Mouse (Mus musculus) left cerebral cortex, postnatal 10 days (tissue): Measurements from ENCODE around the gene Retreg3. TPM values are rescaled to one million over a fixed set of nuclear protein-coding genes. Genes with fewer than 3 reads are reported as not detected.
"Not testable (repeated sequence)": the region's sequence is repeated elsewhere in the genome, so short reads cannot be mapped to it uniquely, and the experiment has no call there.

Experiments used
- DNase-seq, 2 experiments: peaks; one replicate each; pipeline ENCODE4 v3.0.0; 2021 to 2022; ENCODE audit warnings: low spot score in 2 of 2, mixed read lengths in 1 of 2; ENCODE audit errors: extremely low spot score in 1 of 2
- intact Hi-C: fragments of 180-260 bp; cut with DNase I; formaldehyde crosslinking; loops from one replicate; pipeline ENCODE4 v1.15.1; 2025
- total RNA-seq, 2 experiments: library from RNA; stranded (reverse); gene quantifications; 2 replicates each; pipeline ENCODE4 v1.2.3; 2021

Gene Retreg3
- total RNA-seq, 2 experiments from 2014 or later, result 54.5 to 55.0 TPM

GRCm38 (mm10) chr11:101127075-101127474 lies 7.4 kb upstream of the Retreg3 start:
- DNase-seq, result no peak
- intact Hi-C loops, result no loop called here

- DNase-seq, intact Hi-C loops: not testable (repeated sequence)
Measured at GRCm38 (mm10) chr11:101125008-101125407, 5.3 kb upstream of the Retreg3 start.

GRCm38 (mm10) chr11:101124494-101124893 lies 4.8 kb upstream of the Retreg3 start:
- DNase-seq, intact Hi-C loops: not testable (repeated sequence)

- intact Hi-C loops, result no loop called here
Measured at GRCm38 (mm10) chr11:101120545-101121188, 974 bp upstream of the Retreg3 start.

GRCm38 (mm10) chr11:101119131-101119760 lies 447 bp downstream of the Retreg3 start:
- no peak for DNase-seq
- intact Hi-C loops, result no loop called here

More at GRCm38 (mm10) chr11:101120545-101121188, 974 bp upstream of the Retreg3 start:
- DNase-seq, result no peak

GRCm38 (mm10) chr11:101118105-101118504 lies 1.6 kb downstream of the Retreg3 start:
- DNase-seq, result no peak
- intact Hi-C loops, result no loop called here

- intact Hi-C loops, result no loop called here
Measured at GRCm38 (mm10) chr11:101115564-101115963, 4.1 kb downstream of the Retreg3 start.

GRCm38 (mm10) chr11:101112186-101112585 lies 7.5 kb downstream of the Retreg3 start:
- no peak for DNase-seq
- intact Hi-C loops, result no loop called here

More at GRCm38 (mm10) chr11:101115564-101115963, 4.1 kb downstream of the Retreg3 start:
- DNase-seq, result no peak

- no peak for DNase-seq
- intact Hi-C loops, result no loop called here
Measured at GRCm38 (mm10) chr11:101111178-101111577, 8.5 kb downstream of the Retreg3 start.

- no peak for DNase-seq
- intact Hi-C loops, result no loop called here
Measured at GRCm38 (mm10) chr11:101110708-101111107, 9.0 kb downstream of the Retreg3 start.

GRCm38 (mm10) chr11:101109351-101109750 lies 10.3 kb downstream of the Retreg3 start:
- intact Hi-C loops, result no loop called here
- DNase-seq, result no peak

- DNase-seq, result no peak
- intact Hi-C loops, result no loop called here
Measured at GRCm38 (mm10) chr11:101103011-101103410, 16.7 kb downstream of the Retreg3 start.

- no peak for DNase-seq
- intact Hi-C loops, result no loop called here
Measured at GRCm38 (mm10) chr11:101098231-101098630, 21.5 kb downstream of the Retreg3 start.

- intact Hi-C loops, result loop anchor here (2.0 kb wide), 1 partner anchor 81 kb away; no protein-coding TSS in a partner anchor
Measured at GRCm38 (mm10) chr11:101095314-101096024, 24.2 kb downstream of the Retreg3 start, which contains the start of gene Psmc3ip. TSS of gene Psmc3ip (minus strand) at chr11:101095436.

GRCm38 (mm10) chr11:101094930-101095313 lies 24.8 kb downstream of the Retreg3 start:
- intact Hi-C loops, result no loop called here
- DNase-seq, result no peak

More at GRCm38 (mm10) chr11:101095314-101096024, 24.2 kb downstream of the Retreg3 start, which contains the start of gene Psmc3ip:
- peak; percentile 94 to 96 for DNase-seq

- intact Hi-C loops, result no loop called here
Measured at GRCm38 (mm10) chr11:101089931-101090330, 29.8 kb downstream of the Retreg3 start.

GRCm38 (mm10) chr11:101087682-101088055 lies 32.0 kb downstream of the Retreg3 start:
- peak in 1 of 2 experiments; percentile 38 for DNase-seq
- intact Hi-C loops, result no loop called here

More at GRCm38 (mm10) chr11:101089931-101090330, 29.8 kb downstream of the Retreg3 start:
- no peak for DNase-seq

GRCm38 (mm10) chr11:101086756-101087681 lies 32.7 kb downstream of the Retreg3 start, which contains the start of gene Mlx:
TSS of gene Mlx (plus strand) at chr11:101087277.
- intact Hi-C loops, result no loop called here

More at GRCm38 (mm10) chr11:101086756-101087681, 32.7 kb downstream of the Retreg3 start, which contains the start of gene Mlx:
- DNase-seq, result peak; percentile 91 to 95
